Mouse (Mus musculus) kidney, postnatal 25 days (tissue): ENCODE data around the gene Hist1h2ai.
"Not testable (repeated sequence)": the region's sequence is repeated elsewhere in the genome, so short reads cannot be mapped to it uniquely, and the experiment has no call there.

Source experiments
- DNase-seq, 2 experiments: peaks; one replicate each; pipeline ENCODE4 v3.0.0; 2021; ENCODE audit warnings: mixed read lengths in 2 of 2

The Hist1h2ai gene

GRCm38 (mm10) chr13:21729544-21729943, 13.3 kb downstream of the Hist1h2ai start:
- no peak for DNase-seq

- DNase-seq = no peak
Measured at GRCm38 (mm10) chr13:21733466-21733865, 17.2 kb downstream of the Hist1h2ai start.

DNA sequence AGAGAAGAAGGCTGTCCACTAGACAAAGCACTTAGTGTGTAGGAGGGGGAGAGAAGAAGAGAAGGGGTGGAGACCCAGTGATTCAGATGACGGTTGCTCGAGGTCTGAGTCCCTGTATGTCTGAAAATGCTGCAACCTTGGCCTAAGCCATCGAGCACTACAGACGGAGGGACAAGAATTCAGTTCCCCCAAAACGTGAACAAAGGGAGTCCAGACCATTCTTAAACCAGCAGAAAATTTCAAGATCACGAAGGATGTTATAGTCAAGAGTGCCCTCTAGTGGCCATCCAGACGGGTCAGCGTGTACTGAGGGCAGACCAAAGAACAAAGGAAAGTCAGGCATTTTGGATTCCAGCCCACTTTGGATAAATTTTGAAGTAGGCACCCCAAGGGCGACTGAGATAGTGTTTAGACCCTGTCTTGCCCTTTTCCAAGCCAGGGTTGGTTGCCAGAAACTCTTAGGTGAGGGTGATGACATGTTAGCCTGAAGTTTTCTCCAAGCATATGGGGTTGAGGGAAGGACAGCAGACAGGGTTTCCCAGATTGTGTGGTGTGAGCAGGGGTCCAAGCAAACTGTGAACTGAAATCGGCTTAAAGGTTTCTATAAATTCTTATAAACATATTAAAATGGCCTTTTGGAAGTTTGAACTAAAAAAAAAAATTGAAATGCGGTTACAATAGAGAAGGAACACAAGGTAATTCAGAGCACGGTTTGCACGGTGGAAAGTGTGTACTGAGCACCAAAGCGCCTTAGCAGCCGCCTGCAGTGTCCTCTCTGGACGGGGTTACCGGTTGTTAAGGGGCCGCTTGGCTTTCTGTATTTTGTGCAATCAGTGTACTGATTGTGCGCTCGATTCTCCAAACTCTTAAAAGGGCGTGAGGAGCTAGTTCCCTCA, 18.0 kb downstream of the Hist1h2ai start:
- DNase-seq = peak; percentile 74 to 81

DNA sequence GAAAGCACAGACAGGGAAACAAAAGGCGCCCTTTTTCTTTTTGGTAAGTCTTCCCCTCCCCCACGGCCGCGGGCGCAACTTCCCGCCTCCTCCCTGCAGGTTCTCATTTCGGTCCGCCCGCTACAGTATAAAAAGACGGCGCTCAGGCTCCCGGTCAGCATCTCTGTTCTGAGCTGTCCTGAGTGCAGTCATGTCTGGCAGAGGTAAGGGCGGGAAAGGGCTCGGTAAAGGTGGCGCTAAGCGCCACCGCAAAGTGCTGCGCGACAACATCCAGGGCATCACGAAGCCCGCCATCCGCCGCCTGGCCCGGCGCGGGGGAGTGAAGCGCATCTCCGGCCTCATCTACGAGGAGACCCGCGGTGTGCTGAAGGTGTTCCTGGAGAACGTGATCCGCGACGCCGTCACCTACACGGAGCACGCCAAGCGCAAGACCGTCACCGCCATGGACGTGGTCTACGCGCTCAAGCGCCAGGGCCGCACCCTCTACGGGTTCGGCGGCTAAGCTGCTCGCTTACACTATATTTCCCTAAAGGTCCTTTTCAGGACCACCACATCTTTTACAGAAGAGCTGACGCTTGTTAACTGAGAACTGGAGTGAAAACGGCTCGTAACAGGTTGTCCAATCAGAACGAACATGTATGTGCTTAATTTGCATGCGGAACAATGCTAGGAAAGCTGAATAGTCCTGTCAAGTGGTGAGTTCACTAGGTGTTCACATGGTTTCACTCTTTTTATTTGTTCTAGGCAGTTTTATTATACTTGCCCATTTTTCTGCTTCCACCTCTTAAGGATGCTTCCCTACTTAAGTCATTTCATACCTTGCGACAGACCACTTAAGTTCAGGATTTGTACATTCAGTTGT, 18.9 kb downstream of the Hist1h2ai start, which contains the start of gene Hist1h4j:
Hist1h4j (plus strand) TSS at position 159 of the 862 bp plus-strand sequence.
- DNase-seq = peak; percentile 70 to 78

DNA sequence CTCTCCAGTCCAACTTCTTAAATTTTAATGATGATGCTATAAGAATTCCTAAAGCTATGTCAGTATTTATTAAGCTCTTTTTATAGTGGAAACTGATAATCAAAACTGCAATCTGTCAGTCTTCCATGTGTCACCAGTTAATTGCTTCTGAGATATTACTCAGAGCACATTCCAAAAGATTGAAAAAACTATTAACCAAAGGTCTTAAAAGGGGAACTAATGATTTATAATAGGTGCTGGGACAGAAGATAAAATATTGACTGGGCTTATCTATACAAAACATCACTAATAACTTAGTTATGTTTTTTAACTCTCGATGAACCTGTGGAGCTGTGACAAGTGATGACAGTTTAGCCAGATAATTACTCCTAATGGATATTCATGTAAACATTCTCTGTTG, 28.8 kb downstream of the Hist1h2ai start:
- no peak for DNase-seq

GRCm38 (mm10) chr13:21749387-21750158, 33.4 kb downstream of the Hist1h2ai start:
- DNase-seq = no peak

DNA sequence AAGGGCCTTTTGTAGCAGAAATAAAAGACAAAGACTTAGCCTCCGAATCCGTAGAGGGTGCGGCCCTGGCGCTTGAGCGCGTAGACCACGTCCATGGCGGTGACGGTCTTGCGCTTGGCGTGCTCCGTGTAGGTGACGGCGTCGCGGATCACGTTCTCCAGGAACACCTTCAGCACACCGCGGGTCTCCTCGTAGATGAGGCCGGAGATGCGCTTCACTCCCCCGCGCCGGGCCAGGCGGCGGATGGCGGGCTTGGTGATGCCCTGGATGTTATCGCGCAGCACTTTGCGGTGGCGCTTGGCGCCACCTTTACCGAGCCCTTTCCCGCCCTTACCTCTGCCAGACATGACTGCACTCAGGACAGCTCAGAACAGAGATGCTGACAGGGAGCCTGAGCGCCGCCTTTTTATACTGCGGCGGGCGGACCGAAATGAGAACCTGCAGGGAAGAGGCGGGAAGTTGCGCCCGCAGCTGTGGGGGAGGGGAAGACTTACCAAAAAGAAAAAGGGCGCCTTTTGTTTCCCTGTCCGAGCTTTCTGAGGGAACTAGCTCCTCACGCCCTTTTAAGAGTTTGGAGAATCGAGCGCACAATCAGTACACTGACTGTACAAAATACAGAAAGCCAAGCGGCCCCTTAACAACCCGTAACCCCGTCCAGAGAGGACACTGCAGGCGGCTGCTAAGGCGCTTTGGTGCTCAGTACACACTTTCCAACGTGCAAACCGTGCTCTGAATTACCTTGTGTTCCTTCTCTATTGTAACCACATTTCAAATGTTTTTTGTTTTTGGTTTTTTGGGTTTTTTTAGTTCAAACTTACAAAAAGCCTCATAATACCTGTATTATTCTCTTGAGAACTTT, 34.2 kb downstream of the Hist1h2ai start, which contains the start of gene Hist1h4k:
Hist1h4k (minus strand) TSS at position 347 of the 859 bp plus-strand sequence.
- peak; percentile 83 to 91 for DNase-seq

DNA sequence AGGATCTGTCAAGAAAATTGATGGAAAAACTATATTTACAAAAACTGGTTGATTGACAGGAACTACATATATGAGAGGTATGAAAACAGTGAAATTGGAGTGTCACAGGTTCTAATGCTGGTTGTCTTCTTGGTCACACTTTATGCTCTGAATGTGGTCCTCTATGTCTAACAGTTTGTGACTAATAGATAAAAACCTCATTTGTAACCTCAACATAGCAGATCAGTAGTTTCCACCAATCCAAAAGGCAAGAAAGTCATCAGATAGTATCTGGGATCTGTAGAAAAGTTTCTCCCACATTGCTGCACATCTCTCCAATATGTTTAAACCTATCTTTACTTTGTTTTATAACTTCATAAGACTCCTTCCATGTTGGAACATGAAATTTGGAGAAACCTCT, 35.2 kb downstream of the Hist1h2ai start:
- no peak for DNase-seq

- DNase-seq = no peak
Measured at GRCm38 (mm10) chr13:21751827-21752226, 35.6 kb downstream of the Hist1h2ai start.

DNA sequence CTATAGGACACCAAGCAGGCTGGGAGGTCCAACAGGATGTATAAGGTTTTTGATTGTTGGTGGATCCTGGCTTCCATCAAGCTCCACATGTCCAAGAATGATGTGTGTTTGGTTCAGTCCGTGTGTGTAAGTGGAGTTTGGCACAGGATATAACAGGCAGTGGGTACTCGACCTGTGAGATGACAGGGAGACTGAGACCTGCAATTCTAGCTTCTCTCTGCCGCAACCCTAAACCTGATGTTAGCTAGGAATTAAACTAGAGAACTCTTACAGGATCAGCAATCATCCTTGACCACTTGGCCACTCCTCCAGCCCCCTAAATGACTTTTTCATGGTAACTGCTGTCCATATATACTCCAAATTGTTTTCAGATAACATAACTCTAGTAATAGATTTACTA, 36.1 kb downstream of the Hist1h2ai start:
- DNase-seq = no peak

DNA sequence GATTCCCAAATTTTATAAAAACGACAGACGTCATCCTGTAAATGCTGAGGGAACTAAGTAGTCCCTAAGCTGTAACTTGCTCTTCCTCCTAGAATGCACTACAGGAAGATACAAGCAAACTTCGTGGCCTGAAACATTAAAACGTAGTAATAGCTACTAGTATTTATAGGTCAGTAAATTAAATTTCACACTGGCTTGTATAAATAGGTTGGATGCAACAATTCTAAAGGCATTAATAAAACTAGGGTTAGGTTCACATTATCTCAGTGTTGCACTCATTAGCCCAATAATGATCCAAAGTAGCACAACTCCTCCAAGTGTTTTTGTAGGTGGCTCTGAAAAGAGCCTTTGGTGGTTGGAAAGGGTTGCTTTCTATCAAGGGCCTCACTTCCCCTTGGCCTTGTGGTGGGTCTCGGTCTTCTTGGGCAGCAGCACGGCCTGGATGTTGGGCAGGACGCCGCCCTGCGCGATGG, 36.9 kb downstream of the Hist1h2ai start:
- DNase-seq = no peak

DNA sequence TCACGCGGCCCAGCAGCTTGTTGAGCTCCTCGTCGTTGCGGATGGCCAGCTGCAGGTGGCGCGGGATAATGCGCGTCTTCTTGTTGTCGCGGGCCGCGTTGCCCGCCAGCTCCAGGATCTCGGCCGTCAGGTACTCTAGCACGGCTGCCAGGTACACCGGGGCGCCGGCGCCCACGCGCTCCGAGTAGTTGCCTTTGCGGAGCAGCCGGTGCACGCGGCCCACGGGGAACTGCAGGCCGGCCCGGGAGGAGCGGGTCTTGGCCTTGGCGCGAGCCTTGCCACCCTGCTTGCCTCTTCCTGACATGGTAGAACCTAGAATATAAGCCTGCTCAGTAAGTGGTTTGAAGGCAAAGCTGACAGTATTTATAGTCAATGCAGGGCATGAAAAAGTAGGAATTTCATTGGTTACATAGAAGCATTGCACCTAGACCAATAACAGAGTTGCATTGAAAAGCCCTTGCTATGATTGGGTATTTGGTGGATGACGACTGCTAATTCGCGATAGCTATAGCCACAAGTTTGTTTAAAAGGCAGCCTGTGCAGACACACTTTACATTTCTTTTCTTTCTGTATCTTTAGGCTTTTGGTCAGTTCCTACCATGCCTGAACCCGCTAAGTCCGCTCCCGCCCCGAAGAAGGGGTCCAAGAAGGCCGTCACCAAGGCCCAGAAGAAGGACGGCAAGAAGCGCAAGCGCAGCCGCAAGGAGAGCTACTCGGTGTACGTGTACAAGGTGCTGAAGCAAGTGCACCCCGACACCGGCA, 37.5 kb downstream of the Hist1h2ai start, which contains the start of the genes Hist1h2ak and Hist1h2bn:
Hist1h2ak (minus strand) TSS at position 304 of the 762 bp plus-strand sequence.
Hist1h2bn (plus strand) TSS at position 600 of the 762 bp plus-strand sequence.
- DNase-seq = peak; percentile 53 to 62

DNA sequence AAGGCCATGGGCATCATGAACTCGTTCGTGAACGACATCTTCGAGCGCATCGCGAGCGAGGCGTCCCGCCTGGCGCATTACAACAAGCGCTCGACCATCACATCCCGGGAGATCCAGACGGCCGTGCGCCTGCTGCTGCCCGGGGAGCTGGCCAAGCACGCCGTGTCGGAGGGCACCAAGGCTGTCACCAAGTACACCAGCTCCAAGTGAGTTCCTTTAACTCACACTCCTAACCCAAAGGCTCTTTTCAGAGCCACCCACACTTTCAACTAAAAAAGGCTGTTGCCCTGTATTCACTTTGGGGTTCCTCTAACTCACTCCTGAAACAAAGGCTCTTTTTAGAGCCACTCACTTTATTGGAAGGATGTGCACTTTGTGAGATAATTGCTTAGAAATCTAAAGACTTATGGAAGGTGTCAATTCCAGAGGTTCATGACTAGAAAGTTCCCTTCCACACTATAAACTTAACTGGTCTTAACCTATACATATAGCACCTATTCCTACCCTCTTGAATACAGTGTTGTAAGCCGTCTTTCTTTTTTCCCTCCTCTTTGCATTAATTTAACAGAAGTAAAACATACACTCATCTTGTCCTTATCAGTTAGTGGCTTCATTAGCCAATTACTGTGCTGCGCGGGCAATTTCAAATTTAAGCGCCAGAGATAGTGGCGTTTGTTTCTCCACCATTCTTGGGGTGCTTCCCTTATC, 38.2 kb downstream of the Hist1h2ai start:
- DNase-seq = not testable (repeated sequence)

DNA sequence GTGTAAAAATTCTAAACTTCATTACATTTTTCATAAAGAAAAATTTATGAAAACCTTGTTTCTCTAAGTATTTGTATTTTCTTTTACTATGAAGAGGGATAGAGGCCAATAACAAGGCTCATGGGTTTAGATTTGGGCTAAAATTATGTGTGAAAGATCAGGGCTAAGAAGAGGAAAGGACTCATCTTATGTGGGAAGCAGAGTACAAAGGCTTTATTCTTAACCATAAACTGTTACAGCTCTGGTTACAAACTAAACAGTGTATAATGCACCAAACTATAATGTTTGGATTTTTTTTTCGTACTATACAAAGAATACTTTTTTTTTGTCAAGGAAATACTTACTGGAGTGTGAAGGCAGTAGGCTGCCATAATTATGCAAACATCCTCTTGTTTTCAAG, 39.5 kb downstream of the Hist1h2ai start:
- no peak for DNase-seq
